Mouse (Mus musculus) frontal cortex, postnatal 25 days (tissue): Measurements from ENCODE around the gene Ccdc142.

ENCODE experiments used
- DNase-seq, 2 experiments: peaks; one replicate each; pipeline ENCODE4 v3.0.0; 2022; ENCODE audit warnings: low spot score in 2 of 2

Gene Ccdc142

DNA sequence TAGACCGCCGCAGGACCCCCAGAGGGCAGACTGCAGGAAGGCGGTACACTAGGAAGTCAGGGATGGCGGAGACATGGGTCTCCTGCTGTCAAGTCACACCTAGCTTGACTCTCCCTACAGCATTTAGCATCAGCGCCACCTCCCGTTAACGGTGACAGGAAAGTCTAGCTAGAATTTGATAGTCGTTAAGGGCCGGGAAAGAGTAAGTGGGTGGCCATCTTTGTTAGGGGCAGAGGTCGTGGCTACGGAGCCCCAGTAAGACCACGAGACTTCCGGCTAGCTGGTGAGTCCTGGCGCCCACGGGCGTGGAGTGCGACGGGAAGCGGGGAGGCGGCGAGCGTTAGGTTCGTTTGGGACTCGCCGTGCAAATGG, at the start of gene Ccdc142, which contains the start of gene Gm42688:
TSS of gene Ccdc142 (plus strand) at position 286 of the 372 bp plus-strand sequence.
TSS of gene Gm42688 (plus strand) at position 302 of the 372 bp plus-strand sequence.
- peak; percentile 78 to 80 for DNase-seq

DNA sequence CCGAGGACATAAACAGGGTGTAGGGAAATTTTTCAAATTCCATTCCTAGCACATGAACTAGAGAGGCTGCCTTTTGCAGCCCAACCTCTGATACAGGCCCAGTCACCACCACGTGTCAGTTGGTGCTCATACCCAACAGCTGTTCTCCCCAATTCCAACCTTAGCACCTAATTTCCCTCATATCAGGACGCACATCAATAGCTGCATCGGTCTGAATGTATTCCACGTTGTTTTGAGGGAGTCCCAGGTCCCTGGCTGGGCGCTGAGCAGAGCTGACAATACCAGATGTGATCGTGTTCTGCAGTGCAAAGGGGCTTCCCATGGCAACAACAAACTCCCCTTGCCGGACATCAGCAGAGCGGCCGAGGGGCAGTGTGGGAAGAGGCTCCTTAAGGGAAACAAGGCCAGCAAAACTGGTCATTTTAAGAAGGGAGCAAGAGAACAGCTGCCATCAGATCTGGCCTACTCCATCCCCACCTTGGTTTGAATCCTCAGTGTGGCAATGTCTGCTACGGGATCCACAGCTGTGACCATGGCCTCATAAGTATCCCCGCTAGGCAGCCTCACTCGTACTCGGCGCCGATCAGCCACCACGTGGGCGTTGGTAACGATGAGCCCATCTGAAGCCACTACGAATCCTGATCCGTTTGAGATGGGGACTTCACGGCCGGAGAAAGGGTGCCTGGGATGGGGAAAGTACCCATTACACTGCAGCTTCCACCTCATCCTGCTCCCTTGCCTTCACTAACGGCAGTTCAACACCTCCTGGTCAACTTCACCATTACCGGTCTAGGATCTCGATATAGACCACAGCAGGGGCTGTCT, 48.1 kb upstream of the Ccdc142 start:
- peak in 1 of 2 experiments; percentile 16 for DNase-seq

DNA sequence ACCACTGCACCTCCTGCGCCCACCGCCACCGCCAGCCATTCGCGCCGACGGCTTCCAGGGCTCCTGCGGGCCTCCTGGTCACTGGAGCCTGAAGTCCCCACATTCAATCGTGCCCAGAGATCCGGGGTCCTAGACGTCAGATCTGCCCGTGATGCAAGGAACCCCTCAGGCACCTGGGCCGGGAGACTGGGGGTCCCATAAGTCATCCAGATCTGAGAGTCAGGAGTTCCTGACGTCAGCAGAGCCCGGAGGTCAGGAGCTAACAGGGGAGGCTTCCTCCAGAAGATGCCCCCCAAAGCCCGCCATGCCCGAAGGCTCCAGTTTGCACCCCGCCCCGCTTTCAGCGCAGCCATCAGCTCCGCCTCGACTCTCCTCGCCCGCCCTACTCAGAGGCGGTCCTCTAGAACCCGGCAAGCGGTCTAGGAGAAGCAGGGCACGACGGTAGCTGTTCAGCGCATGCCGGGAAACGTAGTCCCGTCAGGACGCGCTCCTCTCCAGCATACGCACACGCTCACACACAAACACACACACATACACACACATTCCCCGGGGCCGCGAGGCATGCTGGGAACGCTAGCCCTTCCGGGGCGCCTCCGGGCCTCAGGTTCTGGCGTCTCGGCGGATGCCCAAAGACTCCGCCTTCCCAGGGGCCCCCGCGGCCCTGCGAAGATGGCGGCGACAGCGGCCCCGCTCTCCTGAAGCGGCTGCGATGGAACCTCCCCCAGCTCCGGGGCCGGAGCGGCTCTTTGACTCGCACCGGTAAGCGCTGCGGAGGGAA, 47.1 kb upstream of the Ccdc142 start, which contains the start of gene Aup1:
TSS of gene Aup1 (plus strand) at position 448 of the 778 bp plus-strand sequence.
- DNase-seq = peak; percentile 94 to 97

DNA sequence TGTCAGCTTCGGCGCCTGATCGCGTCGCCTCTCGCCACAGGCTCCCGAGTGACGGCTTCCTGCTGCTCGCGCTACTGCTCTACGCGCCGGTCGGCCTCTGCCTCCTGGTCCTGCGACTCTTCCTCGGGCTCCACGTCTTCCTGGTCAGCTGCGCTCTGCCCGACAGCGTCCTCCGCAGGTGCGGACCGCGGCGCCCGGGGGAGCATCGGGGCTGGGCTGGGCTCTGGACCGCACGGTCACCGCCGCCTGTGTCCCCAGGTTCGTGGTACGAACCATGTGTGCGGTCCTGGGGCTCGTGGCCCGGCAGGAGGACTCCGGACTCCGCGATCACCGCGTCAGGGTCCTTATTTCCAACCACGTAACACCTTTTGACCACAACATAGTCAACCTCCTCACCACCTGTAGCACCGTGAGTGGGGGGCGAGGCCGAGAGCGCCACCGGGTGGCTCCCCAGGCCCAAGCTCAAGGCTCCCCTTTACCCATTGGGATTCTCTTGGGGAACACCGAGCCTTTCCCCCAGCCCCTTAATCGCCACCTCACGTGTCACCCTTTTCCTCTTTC, 46.5 kb upstream of the Ccdc142 start, which contains the start of gene Htra2:
TSS of gene Htra2 (minus strand) at position 403 of the 561 bp plus-strand sequence.
- no peak for DNase-seq

DNA sequence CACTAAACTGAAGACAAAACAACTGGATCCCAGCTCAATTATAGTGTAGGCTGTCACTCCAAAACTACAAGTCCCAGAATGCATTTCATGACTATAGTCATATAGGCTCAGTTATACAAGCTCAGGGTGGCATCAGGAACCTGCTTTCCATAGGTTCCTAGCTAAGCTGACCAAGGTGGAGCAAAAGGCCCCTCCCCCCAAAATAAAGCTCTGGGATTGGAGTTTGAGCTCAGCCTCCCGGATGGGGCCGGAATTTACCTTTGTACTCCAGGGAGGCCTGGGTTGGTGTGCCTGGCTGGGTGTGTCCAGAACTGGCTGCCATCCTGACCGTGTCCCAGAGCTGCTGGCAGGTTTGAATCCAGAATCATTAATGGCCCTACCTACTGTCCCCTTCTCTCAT, 43.6 kb upstream of the Ccdc142 start, which contains the start of gene Dqx1:
TSS of gene Dqx1 (plus strand) at position 55 of the 400 bp plus-strand sequence.
- DNase-seq = no peak

DNA sequence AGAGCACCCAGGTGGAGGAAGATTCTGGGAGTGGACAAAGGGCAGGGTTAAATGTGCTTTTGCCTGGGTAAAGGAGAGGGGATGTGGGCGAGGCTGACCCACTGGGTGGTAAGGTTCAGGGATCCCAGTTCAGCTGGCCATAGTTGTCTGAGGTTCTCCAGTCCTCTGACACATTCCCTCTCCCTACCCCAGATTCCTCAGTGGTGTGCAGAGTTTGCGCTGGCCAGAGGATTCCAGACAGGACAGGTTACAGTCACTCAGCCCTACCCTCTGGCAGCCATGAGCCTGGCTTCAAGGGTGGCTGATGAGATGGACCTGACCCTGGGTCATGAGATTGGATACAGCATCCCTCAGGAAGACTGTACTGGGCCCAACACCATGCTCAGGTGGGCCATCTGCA, 42.7 kb upstream of the Ccdc142 start:
- DNase-seq = no peak

DNA sequence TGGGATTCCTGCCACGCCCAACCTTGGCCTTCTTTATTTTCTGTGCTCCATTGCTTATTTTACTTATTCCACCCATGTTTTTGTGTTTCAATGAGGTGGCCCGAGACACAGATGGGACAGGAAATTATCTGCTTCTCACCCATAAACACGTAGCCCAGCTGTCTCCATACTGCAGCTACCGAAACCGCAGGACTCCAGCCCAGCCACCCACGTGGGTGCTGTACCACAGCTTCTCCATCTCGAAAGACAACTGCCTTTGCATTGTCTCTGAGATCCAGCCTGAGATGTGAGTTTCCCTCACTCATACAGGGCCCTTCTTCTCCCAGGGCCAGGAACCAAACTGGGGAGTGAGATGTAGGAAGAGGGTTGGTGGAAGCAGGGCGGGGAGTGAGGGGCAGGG, 35.4 kb upstream of the Ccdc142 start:
- DNase-seq = no peak

DNA sequence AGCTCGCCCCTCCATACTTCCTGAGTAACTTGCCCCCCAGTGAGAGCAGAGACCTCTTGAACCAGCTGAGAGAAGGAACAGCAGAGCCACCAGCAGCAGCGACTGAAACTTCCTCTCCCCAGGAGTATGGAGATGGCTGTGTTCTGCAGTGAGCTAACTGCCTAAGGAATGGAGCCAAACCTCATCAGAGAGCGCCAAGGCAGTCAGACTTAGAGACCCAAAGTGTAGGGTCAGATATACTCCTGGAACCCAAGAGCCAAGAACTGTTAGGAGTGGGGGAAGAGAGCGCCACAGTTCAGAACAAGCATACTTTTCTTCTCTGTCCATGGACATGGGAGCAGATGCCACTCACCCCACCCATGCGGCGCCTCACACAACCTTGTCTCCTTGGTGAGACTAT, 35.0 kb upstream of the Ccdc142 start:
- no peak for DNase-seq

DNA sequence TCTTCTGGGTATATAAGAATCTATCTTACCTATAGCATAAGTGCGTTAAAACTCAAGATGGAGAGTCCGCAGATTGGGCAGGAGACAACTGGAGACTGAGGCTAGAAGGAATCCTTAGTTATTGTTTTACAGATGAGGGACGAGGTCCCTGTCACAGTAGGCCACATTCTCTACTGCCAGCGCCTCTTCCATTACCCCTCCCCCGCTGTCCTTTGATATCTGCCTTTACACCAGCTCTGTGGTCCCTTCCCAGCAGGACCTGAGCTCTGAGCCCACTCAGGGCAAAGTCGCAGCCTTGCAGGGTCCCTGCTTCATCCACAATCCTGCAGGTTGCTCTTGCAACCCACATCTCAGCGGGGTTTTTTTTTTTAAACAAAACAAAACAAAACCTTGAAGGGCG, 33.2 kb upstream of the Ccdc142 start:
- no peak for DNase-seq

DNA sequence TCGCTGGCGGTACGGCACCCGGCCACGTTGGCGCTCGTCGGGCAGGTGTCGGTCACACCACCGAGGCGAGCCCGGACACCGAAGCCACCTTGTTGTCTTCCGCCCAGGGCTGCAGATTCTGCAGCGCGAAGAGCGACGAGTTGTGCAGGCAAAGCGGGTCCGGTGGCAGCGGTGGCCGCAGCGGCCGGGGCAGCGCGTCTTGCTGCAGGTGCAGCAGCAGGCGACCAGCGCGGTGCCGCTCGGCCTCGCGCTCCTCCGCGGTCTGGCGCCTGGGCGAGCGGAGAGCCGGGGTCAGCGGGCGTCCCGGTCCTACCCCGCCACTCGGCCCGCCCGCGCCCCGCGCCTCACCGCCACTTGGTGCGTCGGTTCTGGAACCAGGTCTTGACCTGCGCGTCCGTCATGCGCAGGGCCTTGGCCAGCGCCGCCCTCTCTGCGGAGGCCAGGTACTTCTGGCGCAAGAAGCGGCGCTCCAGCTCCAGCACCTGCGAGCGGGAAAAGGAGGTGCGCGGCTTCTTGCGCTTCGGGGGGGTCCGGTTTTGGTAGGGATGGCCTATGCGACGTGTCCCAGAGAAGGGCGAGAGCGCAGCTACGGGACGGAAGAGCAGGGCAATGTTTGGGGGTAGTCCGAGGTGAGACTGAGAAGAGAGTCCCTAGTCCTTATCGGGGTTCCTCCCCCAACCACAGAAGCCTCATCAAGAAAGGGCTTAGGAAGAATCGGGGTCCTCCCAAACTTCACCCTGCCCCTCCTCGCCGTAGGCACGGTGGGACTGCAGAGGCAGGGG, 32.5 kb upstream of the Ccdc142 start:
- no peak for DNase-seq

DNA sequence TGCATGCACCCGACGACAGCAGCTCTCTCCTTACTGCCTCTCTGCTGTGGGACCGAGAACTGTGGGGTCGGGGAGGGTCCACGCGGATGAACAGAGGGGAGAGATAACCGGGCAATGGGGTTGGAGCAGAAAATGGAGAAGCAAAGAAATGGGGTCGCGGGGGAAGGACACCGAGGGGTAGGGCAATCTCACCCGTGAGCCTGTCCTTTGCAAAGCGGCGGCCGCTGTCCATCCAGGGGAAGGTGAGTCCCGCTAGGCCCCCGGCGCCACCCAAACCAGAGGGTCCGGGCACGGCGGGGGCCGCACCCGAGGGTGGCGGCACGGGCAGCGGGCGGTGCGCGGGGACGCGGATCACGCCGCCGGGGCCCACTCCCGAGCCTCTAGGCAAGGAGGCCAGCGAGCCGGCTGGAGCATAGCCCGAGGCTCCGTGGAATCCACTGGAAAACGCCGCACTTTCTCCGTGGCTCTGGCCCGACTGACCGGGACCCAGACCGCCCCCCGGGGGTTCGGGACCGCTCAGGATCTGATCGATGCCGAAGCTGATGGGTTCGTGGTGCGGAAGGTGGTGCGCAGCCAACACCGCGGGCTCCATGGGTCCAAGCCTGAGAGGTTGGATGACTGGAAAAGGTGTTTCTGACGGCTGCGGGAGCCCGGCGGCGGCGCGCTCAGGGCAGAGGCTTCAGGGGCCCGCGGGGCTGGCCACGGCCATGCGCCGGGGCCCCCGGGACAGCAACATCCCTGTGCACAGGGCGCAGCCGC, 31.7 kb upstream of the Ccdc142 start:
- no peak for DNase-seq

DNA sequence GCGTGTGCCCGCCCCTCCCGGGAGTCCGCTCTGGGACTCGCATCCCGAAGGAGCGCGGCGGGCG, 31.3 kb upstream of the Ccdc142 start, which contains the start of gene Tlx2:
TSS of gene Tlx2 (minus strand) at position 47 of the 64 bp plus-strand sequence.
- DNase-seq = no peak

DNA sequence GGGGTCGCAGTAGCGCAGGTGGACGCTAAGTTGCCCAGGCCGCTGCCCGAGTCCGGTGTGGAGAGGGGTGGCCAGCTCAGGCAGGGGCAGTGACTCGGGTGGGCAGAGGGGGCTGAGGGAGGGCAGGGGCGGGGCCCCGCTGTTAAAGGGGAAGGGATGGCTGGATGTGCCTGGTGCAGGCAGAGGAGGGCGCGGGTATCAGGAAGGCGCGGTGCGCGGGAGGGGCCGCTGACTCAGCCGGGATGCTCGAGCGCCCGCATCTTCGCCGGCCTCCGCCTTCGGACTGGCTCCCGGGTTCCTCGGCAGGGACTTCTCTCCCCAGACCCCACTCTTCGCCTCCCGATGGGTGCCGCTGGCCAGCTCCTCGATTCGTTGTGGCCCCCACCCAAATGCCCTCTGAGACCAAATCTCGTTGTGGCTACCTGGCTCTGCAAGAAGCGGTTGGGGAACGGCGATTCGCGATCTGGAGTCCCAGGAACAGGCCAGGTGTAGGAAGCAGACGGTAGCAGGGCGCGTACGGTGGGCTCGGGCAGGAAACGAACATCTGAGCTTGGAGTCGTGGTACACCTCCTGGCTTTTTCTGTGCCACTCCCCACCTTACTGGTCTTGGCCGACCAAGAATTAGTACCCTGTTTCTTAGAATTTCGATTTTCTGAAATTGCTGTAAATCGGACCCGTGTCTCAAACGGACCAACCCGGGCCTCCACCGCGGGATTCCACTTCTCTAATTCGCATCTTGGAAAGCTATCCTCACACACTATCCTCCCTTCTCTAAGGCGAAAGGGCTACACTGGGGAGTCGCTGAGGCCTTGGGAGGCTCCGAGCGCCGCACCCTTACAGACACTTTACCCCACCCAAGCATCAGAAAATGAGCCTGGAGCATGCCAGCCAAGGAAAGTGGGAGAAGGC, 30.8 kb upstream of the Ccdc142 start:
- no peak for DNase-seq

DNA sequence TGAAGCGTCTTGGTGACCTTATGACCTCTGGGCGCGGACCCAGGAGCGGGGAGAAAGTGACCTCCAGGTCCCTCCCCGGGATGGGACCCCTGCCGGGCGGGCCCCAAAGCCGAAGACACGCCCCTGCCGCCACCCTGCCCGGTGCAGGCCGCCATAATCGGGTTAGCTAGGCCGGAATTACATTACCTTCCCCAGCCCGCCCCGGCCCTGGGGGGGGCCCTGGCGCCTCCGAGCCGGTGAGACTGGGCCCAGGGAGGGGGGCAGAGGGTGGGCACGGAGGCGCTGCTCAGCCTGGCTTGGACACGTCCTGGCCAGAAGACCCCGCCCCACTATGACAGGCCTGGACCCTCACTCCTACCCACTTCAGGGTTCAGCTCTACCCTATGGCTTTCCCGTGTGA, 30.2 kb upstream of the Ccdc142 start:
- no peak for DNase-seq

DNA sequence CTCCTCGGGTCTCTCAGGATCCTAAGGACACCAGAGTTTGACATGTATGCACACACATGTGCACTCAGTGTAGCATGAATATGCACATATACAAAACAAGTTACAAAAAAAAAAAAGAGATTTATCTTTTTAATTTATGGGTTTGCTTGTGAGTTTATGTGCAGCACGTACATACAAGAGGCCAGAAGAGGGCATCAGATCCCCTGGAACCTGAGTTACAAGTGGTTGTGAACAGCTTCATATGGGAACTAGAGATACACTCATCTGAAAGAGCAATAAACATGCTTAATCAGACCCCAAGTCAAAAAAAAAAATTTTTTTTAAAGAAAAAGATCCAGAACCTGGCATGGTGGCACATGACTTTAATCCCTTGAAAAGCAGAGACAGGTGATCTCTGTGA, 26.4 kb upstream of the Ccdc142 start:
- DNase-seq = no peak

DNA sequence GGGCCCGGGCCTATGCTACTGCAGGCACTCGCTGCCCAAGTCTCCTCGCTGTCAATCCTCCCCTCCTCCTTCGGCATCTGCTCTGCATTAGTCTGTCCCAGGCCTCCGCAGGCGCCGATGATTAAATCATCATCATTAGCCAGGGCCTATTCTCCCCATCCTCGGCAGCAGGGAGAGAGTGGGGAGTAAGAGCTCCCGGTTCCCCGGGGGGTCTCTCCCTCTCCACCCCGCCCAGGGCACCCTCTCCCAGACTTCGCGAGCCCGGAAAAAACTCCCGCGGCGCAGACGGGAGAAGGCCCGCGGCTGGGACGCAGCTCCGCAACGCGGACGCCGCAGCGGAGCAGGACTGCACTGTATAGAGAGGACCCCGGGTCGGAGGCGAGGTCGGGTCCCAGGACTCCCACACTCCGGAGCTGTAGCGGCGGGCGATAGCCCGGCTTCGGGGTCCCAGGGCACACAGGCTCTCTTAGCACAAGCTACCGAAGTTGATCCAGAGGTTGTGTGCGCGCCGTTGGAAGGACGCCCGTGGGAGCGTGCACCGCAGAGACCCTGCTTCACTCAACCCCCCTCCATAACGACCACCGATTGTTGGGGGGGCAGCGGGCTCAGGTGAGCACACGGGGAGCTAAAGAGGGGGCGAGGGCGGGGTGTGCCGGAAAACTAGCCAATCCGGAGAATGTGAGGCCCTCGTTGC, 23.6 kb upstream of the Ccdc142 start, which contains the start of gene Pcgf1:
TSS of gene Pcgf1 (plus strand) at position 240 of the 694 bp plus-strand sequence.
- DNase-seq = no peak

DNA sequence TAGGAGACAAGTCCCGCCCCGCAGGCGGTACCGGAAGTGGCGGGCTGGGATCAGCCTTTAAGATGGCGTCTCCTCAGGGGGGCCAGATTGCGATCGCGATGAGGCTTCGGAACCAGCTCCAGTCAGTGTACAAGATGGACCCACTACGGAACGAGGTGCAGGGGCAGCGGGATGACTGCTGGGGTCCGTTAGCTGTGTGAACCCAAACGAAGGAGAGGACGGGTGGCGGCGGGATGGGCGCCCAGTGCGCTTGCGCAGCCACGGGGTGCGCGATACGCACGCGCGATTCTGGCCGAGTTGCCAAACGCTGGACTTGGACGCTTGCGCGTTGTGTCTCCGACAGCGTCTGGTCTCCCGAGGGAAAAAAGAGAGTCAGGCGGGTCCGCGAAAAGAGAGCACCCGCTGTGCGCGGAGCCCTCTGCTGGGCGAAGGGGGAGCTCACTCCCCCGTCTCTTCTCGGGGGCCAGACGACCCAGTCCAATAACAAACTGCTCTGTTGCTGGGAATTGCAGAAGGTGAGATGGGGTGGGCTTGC, 23.0 kb upstream of the Ccdc142 start:
- peak; percentile 99 to 100 for DNase-seq

DNA sequence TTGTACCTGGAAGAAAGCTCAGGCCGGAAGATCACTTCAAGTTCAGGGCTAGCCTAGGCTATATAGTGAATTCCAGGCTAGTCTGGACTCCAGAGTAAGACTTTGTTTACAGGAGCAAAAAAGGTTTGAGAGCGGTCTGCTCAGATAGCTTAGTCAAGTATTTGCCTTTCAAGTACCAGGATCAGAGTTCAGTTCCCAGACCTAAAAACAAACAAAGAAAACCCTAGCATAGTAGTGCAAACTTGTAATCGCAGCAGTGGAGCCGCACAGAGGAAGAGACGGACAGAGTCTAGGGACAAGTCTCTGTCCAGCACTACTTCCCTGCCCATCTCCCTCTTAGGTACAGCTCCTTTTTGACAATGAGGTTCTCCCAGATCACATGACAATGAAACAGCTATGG, 21.2 kb upstream of the Ccdc142 start:
- no peak for DNase-seq

DNA sequence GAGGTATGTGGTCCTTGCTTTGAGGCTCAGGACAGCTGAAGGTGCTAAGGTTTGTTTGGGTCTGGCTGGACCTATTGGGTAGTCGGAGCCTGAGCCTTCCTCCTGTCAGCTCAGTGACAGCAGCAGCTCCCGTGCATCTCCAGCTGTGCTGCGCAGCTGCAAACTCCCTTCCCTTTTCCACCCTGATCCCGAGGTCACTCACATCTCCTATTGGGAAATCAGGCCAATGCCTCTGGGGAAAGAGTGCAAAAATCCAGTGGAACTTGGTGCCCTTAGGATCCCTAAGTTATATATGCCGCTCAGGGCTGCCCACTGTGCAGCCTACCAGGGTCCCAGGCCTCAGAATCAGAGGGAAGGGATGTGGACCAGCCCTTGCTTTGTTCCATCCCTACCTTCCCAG, 17.9 kb upstream of the Ccdc142 start:
- no peak for DNase-seq
